Mouse (Mus musculus) spleen, postnatal 10 days (tissue): ENCODE data around the gene Myl7.
"Not testable (repeated sequence)": the region's sequence is repeated elsewhere in the genome, so short reads cannot be mapped to it uniquely, and the experiment has no call there.

Experiments used
- DNase-seq, 2 experiments: peaks; one replicate each; pipeline ENCODE4 v3.0.0; 2021 to 2022; ENCODE audit warnings: low spot score in 2 of 2

Gene Myl7

GRCm38 (mm10) chr11:5898531-5898930 lies at the start of gene Myl7:
Myl7 (minus strand) TSS chr11:5898782.
- no peak for DNase-seq

- DNase-seq: no peak
Observed at GRCm38 (mm10) chr11:5947796-5948195, 49.2 kb upstream of the Myl7 start.

GRCm38 (mm10) chr11:5945096-5945495 lies 46.5 kb upstream of the Myl7 start:
- DNase-seq: no peak

- DNase-seq: no peak
Observed at GRCm38 (mm10) chr11:5942966-5943365, 44.4 kb upstream of the Myl7 start.

GRCm38 (mm10) chr11:5934531-5934930 lies 35.9 kb upstream of the Myl7 start:
- DNase-seq: not testable (repeated sequence)

GRCm38 (mm10) chr11:5931947-5932346 lies 33.4 kb upstream of the Myl7 start:
- peak in 1 of 2 experiments; percentile 67 for DNase-seq

- DNase-seq: no peak
Observed at GRCm38 (mm10) chr11:5930578-5930977, 32.0 kb upstream of the Myl7 start.

GRCm38 (mm10) chr11:5926696-5927220 lies 28.2 kb upstream of the Myl7 start:
- DNase-seq: no peak

- no peak for DNase-seq
Observed at GRCm38 (mm10) chr11:5924699-5925098, 26.1 kb upstream of the Myl7 start.

GRCm38 (mm10) chr11:5920323-5920960 lies 21.9 kb upstream of the Myl7 start:
- peak in 1 of 2 experiments; percentile 29 for DNase-seq

GRCm38 (mm10) chr11:5919606-5920005 lies 21.0 kb upstream of the Myl7 start:
- no peak for DNase-seq

GRCm38 (mm10) chr11:5918111-5918510 lies 19.5 kb upstream of the Myl7 start:
- no peak for DNase-seq

GRCm38 (mm10) chr11:5916178-5916548 lies 17.6 kb upstream of the Myl7 start:
- no peak for DNase-seq

GRCm38 (mm10) chr11:5915429-5916177 lies 17.0 kb upstream of the Myl7 start:
- no peak for DNase-seq

GRCm38 (mm10) chr11:5914940-5915339 lies 16.4 kb upstream of the Myl7 start:
- no peak for DNase-seq

- no peak for DNase-seq
Observed at GRCm38 (mm10) chr11:5913936-5914335, 15.4 kb upstream of the Myl7 start.

- no peak for DNase-seq
Observed at GRCm38 (mm10) chr11:5913256-5913655, 14.7 kb upstream of the Myl7 start.

- peak; percentile 29 to 69 for DNase-seq
Observed at GRCm38 (mm10) chr11:5912635-5913034, 14.1 kb upstream of the Myl7 start.

GRCm38 (mm10) chr11:5908642-5909041 lies 10.1 kb upstream of the Myl7 start:
- no peak for DNase-seq

- no peak for DNase-seq
Observed at GRCm38 (mm10) chr11:5907096-5907495, 8.5 kb upstream of the Myl7 start.

GRCm38 (mm10) chr11:5905778-5906518 lies 7.4 kb upstream of the Myl7 start:
- no peak for DNase-seq

GRCm38 (mm10) chr11:5904871-5905270 lies 6.3 kb upstream of the Myl7 start:
- no peak for DNase-seq
